Mouse (Mus musculus): Measurements from ENCODE around the gene Kap. TPM values are rescaled to one million over a fixed set of nuclear protein-coding genes. Genes with fewer than 3 reads are reported as not detected.

The Kap gene
- not detected in 2 replicates for polyA plus RNA-seq (2014; fragmentation: Nextera tagmentation; extraction: Ambion mirVana)

DNA sequence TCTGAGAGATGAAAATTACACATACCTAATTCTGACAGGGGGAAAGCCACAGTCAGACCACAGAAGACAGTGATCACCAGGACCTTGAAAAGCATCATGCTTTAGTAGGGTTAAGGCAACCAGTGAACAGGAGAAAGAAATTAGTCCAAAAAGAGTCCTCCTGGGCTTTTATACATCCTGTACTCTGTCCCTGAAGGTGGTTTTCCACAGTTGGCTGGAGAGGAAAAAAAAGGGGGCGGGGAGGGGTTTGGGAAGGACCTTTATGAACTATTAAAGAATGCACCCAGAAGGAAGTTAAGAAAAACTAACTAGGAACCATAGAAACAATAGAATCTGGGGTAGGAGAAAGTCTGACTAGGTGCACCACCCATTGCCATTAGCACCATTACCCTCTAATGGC, at the start of gene Kap:
Gene Kap, minus strand, starts transcription at position 237 of the 400 bp plus-strand sequence.
- WGBS: 94% methylated on average over 1 of the region's 1 CpGs
- no peak within 1 kb of the TSS for H3K9ac ChIP-seq (ENCODE audit: low read length)
- ATAC-seq (ENCODE audit: low FRiP score): no peak
- DNase-seq (ENCODE audit: low spot score, missing footprints): no peak
- no peaks in the 10 kb centered on the region for H3K27me3 ChIP-seq (ENCODE audit: control insufficient read depth, insufficient read depth, low read length)
- no peaks in the 10 kb centered on the region for H3K4me1 ChIP-seq (ENCODE audit: control insufficient read depth, insufficient read depth, low read length)
- no peaks in the 10 kb centered on the region for H3K36me3 ChIP-seq (ENCODE audit: control insufficient read depth, insufficient read depth, low read length)
- no peak within 1 kb of the TSS for H3K4me2 ChIP-seq
- H3K27ac ChIP-seq (ENCODE audit: low read depth, low read length): no peak within 1 kb of the TSS
- no peak within 1 kb of the TSS for H3K4me3 ChIP-seq (ENCODE audit: low read depth, low read length)
- no peaks in the 10 kb centered on the region for H3K9me3 ChIP-seq (ENCODE audit: control insufficient read depth, low read length)

- H3K4me1 ChIP-seq (ENCODE audit: control insufficient read depth, insufficient read depth, low read length): no peaks in the 10 kb centered on the region
- ATAC-seq (ENCODE audit: low FRiP score) (no peak), DNase-seq (ENCODE audit: low spot score, missing footprints) (no peak)
- no peak overlapping the region for H3K4me2 ChIP-seq
- H3K27me3 ChIP-seq (ENCODE audit: control insufficient read depth, insufficient read depth, low read length): no peaks in the 10 kb centered on the region
- no peaks in the 10 kb centered on the region for H3K36me3 ChIP-seq (ENCODE audit: control insufficient read depth, insufficient read depth, low read length)
- no peak overlapping the region for H3K4me3 ChIP-seq (ENCODE audit: low read depth, low read length)
- H3K9ac ChIP-seq (ENCODE audit: low read length): no peak overlapping the region
- no peak overlapping the region for H3K27ac ChIP-seq (ENCODE audit: low read depth, low read length)
- H3K9me3 ChIP-seq (ENCODE audit: control insufficient read depth, low read length): no peaks in the 10 kb centered on the region
- WGBS: 86% methylated on average over 5 of the region's 5 CpGs
These were observed 32.4 kb upstream of the Kap start for GRCm38 (mm10) chr6:133885871-133886415.

DNA sequence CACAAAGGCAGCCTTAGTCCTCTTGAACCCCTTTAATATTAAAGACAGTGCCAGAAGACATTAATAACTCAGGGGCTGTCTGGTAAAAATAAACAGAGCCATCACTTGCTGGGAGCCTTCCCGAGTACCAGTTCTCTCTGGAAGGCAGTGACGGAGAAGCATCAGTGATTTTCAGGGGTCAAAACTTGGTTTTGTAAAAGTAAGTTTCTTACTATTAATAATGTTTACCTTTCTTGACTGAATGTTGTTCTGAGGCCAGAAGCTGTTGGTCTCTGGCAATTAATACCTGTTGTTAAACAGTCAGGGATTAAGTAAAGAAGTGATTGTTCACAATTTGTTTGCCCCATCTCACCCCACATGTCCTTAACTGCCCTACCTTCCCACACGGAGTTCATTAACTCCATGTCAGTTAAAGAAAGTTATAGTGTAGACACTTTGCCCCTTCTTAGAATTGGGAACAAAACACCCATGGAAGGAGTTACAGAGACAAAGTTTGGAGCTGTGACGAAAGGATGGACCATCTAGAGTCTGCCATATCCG, 30.0 kb upstream of the Kap start:
- no peak overlapping the region for H3K27ac ChIP-seq (ENCODE audit: low read depth, low read length)
- no peak overlapping the region for H3K4me3 ChIP-seq (ENCODE audit: low read depth, low read length)
- no peak overlapping the region for H3K4me2 ChIP-seq
- H3K27me3 ChIP-seq (ENCODE audit: control insufficient read depth, insufficient read depth, low read length): no peaks in the 10 kb centered on the region
- H3K4me1 ChIP-seq (ENCODE audit: control insufficient read depth, insufficient read depth, low read length): no peaks in the 10 kb centered on the region
- 76% methylated on average over 5 of the region's 5 CpGs for WGBS
- H3K9ac ChIP-seq (ENCODE audit: low read length): no peak overlapping the region
- ATAC-seq (ENCODE audit: low FRiP score) (no peak), DNase-seq (ENCODE audit: low spot score, missing footprints) (no peak)
- H3K36me3 ChIP-seq (ENCODE audit: control insufficient read depth, insufficient read depth, low read length): no peaks in the 10 kb centered on the region
- H3K9me3 ChIP-seq (ENCODE audit: control insufficient read depth, low read length): no peaks in the 10 kb centered on the region

DNA sequence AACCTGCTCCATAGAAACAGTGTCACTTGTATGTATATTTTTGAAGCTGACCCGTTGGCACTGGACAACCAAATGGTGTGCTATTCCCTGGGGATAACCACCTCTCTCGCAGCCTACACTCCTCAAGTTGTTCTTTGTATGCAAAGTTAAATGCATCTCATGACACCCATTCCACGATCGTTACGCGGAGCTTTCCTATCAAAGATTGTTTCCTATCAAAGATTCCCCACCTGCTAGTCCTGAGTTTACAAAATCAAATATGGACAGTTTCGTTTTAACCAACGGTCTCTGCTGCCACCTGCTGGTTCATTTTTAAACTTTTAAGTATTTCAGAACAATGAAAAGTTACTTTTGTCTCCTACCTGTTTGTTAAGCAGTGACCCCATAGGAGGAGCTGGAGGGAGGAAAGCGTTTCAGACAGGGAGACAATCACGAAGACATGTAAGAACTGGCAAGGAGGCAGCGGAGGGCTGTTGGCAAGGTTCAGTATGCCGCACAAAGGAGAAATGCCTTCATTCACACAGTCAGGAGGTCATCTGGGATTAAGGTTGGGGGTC, 22.4 kb upstream of the Kap start:
- no peak overlapping the region for H3K27ac ChIP-seq (ENCODE audit: low read depth, low read length)
- H3K27me3 ChIP-seq (ENCODE audit: control insufficient read depth, insufficient read depth, low read length): no peaks in the 10 kb centered on the region
- no peak overlapping the region for H3K9ac ChIP-seq (ENCODE audit: low read length)
- H3K36me3 ChIP-seq (ENCODE audit: control insufficient read depth, insufficient read depth, low read length): no peaks in the 10 kb centered on the region
- ATAC-seq (ENCODE audit: low FRiP score): peak; percentile 57
- H3K4me1 ChIP-seq (ENCODE audit: control insufficient read depth, insufficient read depth, low read length): no peaks in the 10 kb centered on the region
- H3K9me3 ChIP-seq (ENCODE audit: control insufficient read depth, low read length): no peaks in the 10 kb centered on the region
- 30% methylated on average over 12 of the region's 12 CpGs for WGBS
- peak; percentile 97 for DNase-seq (ENCODE audit: low spot score, missing footprints)
- no peak overlapping the region for H3K4me2 ChIP-seq
- no peak overlapping the region for H3K4me3 ChIP-seq (ENCODE audit: low read depth, low read length)

DNA sequence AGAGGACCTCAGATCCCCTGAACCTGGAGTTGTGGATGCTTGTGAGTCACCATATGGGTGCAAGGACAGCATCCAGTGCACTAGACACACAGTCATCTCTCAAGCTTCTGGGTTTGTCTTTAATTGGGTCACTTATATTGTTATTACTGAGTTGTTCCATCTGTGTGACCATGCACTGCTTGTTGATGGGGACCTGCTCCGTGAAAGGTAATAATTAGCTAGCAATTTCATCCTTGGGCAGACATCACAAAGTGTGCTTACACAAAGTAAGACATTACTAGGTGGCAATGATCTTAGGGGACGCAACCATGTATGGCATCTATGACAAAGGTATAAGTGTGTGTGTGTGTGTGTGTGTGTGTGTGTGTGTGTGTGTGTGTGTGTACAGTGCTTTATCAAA, 19.1 kb upstream of the Kap start:
- ATAC-seq (ENCODE audit: low FRiP score) (no peak), DNase-seq (ENCODE audit: low spot score, missing footprints) (no peak)
- H3K27ac ChIP-seq (ENCODE audit: low read depth, low read length): no peak overlapping the region
- H3K27me3 ChIP-seq (ENCODE audit: control insufficient read depth, insufficient read depth, low read length): no peaks in the 10 kb centered on the region
- no peaks in the 10 kb centered on the region for H3K36me3 ChIP-seq (ENCODE audit: control insufficient read depth, insufficient read depth, low read length)
- no peaks in the 10 kb centered on the region for H3K9me3 ChIP-seq (ENCODE audit: control insufficient read depth, low read length)
- no peaks in the 10 kb centered on the region for H3K4me1 ChIP-seq (ENCODE audit: control insufficient read depth, insufficient read depth, low read length)
- H3K4me3 ChIP-seq (ENCODE audit: low read depth, low read length): no peak overlapping the region
- H3K9ac ChIP-seq (ENCODE audit: low read length): no peak overlapping the region
- no peak overlapping the region for H3K4me2 ChIP-seq
- WGBS: 95% methylated on average over 2 of the region's 2 CpGs

- no peak for ATAC-seq (ENCODE audit: low FRiP score)
- WGBS: 89% methylated on average over 1 of the region's 1 CpGs
These were observed 17.6 kb upstream of the Kap start for GRCm38 (mm10) chr6:133871131-133871530.

GRCm38 (mm10) chr6:133868381-133868780, 14.8 kb upstream of the Kap start:
- 81% methylated on average over 1 of the region's 1 CpGs for WGBS

More at GRCm38 (mm10) chr6:133871131-133871530, 17.6 kb upstream of the Kap start:
- Histone ChIP-seq H3K4me1 (ENCODE audit: control insufficient read depth, insufficient read depth, low read length) (no peaks in the 10 kb centered on the region), H3K27ac (ENCODE audit: low read depth, low read length) (no peak overlapping the region), H3K27me3 (ENCODE audit: control insufficient read depth, insufficient read depth, low read length) (no peaks in the 10 kb centered on the region), H3K36me3 (ENCODE audit: control insufficient read depth, insufficient read depth, low read length) (no peaks in the 10 kb centered on the region), H3K9me3 (ENCODE audit: control insufficient read depth, low read length) (no peaks in the 10 kb centered on the region), H3K9ac (ENCODE audit: low read length) (no peak overlapping the region), H3K4me3 (ENCODE audit: low read depth, low read length) (no peak overlapping the region), H3K4me2 (no peak overlapping the region)
- no peak for DNase-seq (ENCODE audit: low spot score, missing footprints)

DNA sequence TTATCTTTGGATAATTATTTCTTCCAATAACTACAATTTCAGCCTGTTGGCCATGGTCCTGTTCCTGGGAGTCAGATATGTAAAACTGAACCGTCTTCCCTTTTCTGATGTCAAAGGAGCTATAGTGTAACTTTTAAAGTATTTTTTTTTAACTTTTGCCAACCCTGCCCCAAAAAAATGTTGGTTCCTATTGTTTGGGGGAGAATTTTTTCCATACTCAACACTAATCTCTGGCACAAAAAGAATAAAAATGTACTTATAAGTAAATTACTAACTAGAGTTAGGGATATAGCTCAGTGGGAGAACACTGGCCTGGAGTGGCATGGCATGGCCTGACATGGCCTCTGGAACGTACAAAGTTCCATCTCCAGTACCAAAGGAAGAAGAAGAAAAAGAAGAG, 2.3 kb upstream of the Kap start:
- Histone ChIP-seq H3K27me3 (ENCODE audit: control insufficient read depth, insufficient read depth, low read length) (no peaks in the 10 kb centered on the region), H3K36me3 (ENCODE audit: control insufficient read depth, insufficient read depth, low read length) (no peaks in the 10 kb centered on the region), H3K9ac (ENCODE audit: low read length) (no peak overlapping the region), H3K4me2 (no peak overlapping the region), H3K4me3 (ENCODE audit: low read depth, low read length) (no peak overlapping the region), H3K9me3 (ENCODE audit: control insufficient read depth, low read length) (no peaks in the 10 kb centered on the region), H3K27ac (ENCODE audit: low read depth, low read length) (no peak overlapping the region), H3K4me1 (ENCODE audit: control insufficient read depth, insufficient read depth, low read length) (no peaks in the 10 kb centered on the region)
- WGBS: 88% methylated on average over 2 of the region's 2 CpGs
- DNase-seq (ENCODE audit: low spot score, missing footprints) (no peak), ATAC-seq (ENCODE audit: low FRiP score) (no peak)

More at GRCm38 (mm10) chr6:133868381-133868780, 14.8 kb upstream of the Kap start:
- H3K4me2 ChIP-seq: no peak overlapping the region
- H3K27ac ChIP-seq (ENCODE audit: low read depth, low read length): no peak overlapping the region
- H3K27me3 ChIP-seq (ENCODE audit: control insufficient read depth, insufficient read depth, low read length): no peaks in the 10 kb centered on the region
- no peaks in the 10 kb centered on the region for H3K36me3 ChIP-seq (ENCODE audit: control insufficient read depth, insufficient read depth, low read length)
- DNase-seq (ENCODE audit: low spot score, missing footprints): no peak
- no peak for ATAC-seq (ENCODE audit: low FRiP score)
- H3K4me1 ChIP-seq (ENCODE audit: control insufficient read depth, insufficient read depth, low read length): no peaks in the 10 kb centered on the region
- H3K4me3 ChIP-seq (ENCODE audit: low read depth, low read length): no peak overlapping the region
- no peaks in the 10 kb centered on the region for H3K9me3 ChIP-seq (ENCODE audit: control insufficient read depth, low read length)
- no peak overlapping the region for H3K9ac ChIP-seq (ENCODE audit: low read length)

DNA sequence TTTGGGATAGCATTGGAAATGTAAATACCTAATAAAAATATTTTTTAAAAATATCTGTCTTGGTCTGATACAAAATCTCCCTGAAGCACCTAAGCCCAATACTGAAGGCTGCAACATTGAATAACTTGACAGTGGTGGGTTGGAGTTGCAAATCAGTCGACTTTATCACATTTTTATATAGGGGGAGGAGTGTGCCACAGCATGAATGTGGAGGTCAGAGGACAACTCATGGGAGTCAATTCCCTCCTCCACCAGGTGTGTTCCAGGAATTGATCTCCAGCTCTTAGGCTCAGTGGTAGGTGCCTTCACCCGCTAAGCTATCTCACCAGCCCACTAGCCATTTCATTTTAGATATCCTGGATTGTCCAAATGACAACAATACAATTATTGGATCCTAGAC, 4.2 kb downstream of the Kap start:
- Histone ChIP-seq H3K9me3 (ENCODE audit: control insufficient read depth, low read length) (no peaks in the 10 kb centered on the region), H3K9ac (ENCODE audit: low read length) (no peak overlapping the region), H3K4me1 (ENCODE audit: control insufficient read depth, insufficient read depth, low read length) (no peaks in the 10 kb centered on the region), H3K4me3 (ENCODE audit: low read depth, low read length) (no peak overlapping the region), H3K4me2 (no peak overlapping the region), H3K27ac (ENCODE audit: low read depth, low read length) (no peak overlapping the region), H3K27me3 (ENCODE audit: control insufficient read depth, insufficient read depth, low read length) (no peaks in the 10 kb centered on the region), H3K36me3 (ENCODE audit: control insufficient read depth, insufficient read depth, low read length) (no peaks in the 10 kb centered on the region)
- no peak for DNase-seq (ENCODE audit: low spot score, missing footprints)
- 67% methylated on average over 2 of the region's 2 CpGs for WGBS
- no peak for ATAC-seq (ENCODE audit: low FRiP score)
